Mouse (Mus musculus): ENCODE results near the gene Slk. TPM values are rescaled to one million over a fixed set of nuclear protein-coding genes. Genes with fewer than 3 reads are reported as not detected.
"Not testable (repeated sequence)": the region's sequence is repeated elsewhere in the genome, so short reads cannot be mapped to it uniquely, and the experiment has no call there.

Gene Slk
- total RNA-seq, 1 experiment from 2014 or later: 327 TPM

DNA sequence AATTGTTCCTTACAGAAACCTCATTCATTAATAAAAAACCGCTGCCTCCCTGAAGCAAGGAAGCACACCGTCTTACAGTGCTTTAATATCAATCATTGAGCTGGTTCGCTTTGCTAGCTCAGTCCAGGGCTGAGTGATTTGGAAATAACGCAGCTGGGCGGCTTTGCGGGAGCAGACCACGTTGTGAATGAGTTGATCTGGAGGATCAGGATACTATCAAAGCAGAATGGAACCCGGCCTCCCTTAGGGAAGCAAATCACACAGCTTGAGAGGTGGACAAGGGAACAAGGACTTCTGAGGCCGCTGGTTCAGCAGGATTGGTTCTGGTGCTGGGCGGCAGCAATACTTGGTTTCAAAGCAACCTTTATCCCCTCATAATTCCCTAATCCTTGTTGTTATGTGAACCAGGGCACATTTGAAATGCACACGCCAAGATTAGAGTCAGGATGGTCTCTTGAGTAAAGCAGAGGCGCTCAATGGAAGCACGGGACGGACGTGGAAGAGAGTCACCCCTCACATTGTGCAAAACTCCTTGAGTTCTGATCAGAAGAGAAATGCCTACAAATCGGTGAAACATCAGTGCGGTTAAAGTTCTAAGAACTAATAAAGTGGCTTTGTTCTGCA is 14.3 kb upstream of the Slk start:
- ATAC-seq (replicated peaks; ENCODE audit: insufficient number of reproducible peaks, low FRiP score, low TSS enrichment, poor library complexity, severe bottlenecking): no peak

DNA sequence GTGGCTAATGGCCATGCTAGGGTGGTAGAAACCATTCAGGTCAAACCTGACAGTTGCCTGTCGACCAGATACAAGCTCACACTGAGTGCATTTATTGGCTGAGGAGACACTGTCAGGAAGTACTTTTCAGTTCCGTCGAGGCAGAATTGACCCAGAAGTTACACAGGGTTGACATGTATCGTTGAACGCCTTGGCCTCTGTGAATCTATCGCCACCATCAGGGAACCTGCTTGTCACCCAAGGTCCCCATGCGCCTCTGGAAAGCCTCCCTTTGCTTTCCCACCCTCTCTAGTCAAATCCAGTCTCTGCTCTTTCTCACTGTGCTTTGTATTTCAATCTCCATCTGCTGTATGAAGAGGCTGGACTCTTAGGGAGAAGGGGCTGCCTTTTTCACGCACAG is 13.5 kb upstream of the Slk start:
- no peak for ATAC-seq (replicated peaks; ENCODE audit: insufficient number of reproducible peaks, low FRiP score, low TSS enrichment, poor library complexity, severe bottlenecking)

DNA sequence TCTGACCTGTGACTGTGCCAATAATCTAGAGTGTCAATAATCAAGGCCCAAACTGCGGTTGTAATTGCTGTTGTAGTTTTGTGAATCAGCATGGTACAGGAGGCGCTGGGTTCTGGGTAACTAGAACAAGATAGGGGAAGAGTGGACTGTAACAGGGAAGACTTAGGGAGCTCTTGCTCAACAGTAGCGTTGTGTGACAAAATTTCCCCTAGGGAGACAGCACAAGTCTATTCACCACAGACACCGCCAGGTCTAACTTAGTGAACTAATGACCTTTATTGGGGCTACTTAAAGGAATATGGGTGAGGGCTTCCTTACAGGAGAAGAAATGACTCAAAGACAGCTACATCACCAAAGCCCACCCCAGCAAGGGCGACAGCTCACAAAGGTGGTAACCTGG is 9.4 kb upstream of the Slk start:
- peak; percentile 91 for ATAC-seq (replicated peaks; ENCODE audit: insufficient number of reproducible peaks, low FRiP score, low TSS enrichment, poor library complexity, severe bottlenecking)

DNA sequence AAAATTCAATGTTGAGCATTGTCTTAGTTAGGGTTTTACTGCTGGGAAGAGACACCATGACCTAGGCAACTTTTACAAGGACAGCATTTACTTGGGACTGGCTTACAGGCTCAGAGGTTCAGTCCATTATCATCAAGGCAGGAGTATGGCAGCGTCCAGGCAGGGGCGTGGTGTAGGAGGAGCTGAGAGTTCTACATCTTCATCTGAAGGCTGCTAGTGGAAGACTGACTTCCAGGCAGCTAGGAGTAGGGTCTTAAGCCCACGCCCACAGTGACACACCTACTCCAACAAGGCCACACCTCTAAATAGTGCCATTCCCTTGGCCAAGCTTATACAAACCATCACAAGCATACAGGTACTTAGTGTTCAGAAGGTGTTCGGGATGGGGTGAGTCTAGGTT is 7.5 kb upstream of the Slk start:
- not testable (repeated sequence) for ATAC-seq (replicated peaks; ENCODE audit: insufficient number of reproducible peaks, low FRiP score, low TSS enrichment, poor library complexity, severe bottlenecking)

- no peak for ATAC-seq (replicated peaks; ENCODE audit: insufficient number of reproducible peaks, low FRiP score, low TSS enrichment, poor library complexity, severe bottlenecking)
Observed at GRCm38 (mm10) chr19:47573718-47574117, 5.8 kb upstream of the Slk start.

DNA sequence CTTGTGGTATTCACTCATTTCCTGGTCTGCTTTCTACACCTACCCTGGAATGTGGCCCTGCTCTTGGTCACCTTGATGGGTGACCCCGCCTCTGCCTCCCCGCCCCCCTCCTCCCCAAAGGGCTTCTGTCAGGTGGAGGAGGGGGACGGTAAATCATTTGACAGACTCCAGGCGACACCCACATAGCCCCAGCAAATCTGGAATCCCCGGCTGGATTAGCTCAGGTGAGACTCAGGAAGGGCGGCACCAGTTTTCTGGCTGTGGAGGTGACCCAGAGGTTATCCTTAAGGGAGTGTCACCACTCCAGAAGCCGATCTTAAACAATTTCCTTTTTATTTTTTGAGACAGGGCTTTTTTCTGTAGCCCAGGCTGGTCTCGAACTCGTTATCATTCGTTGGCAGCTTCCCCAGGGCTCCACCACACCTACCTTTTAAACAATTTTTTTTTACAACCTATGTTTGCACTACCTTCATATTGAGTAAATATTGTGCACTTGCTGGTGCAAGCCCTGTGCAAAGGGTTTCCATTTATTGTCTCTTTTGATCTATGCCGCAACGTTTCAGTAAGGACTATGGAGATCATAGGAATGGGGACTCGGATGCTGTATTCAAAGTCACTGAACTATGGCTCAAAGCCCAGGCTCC is 775 bp upstream of the Slk start:
- ATAC-seq (replicated peaks; ENCODE audit: insufficient number of reproducible peaks, low FRiP score, low TSS enrichment, poor library complexity, severe bottlenecking): no peak

DNA sequence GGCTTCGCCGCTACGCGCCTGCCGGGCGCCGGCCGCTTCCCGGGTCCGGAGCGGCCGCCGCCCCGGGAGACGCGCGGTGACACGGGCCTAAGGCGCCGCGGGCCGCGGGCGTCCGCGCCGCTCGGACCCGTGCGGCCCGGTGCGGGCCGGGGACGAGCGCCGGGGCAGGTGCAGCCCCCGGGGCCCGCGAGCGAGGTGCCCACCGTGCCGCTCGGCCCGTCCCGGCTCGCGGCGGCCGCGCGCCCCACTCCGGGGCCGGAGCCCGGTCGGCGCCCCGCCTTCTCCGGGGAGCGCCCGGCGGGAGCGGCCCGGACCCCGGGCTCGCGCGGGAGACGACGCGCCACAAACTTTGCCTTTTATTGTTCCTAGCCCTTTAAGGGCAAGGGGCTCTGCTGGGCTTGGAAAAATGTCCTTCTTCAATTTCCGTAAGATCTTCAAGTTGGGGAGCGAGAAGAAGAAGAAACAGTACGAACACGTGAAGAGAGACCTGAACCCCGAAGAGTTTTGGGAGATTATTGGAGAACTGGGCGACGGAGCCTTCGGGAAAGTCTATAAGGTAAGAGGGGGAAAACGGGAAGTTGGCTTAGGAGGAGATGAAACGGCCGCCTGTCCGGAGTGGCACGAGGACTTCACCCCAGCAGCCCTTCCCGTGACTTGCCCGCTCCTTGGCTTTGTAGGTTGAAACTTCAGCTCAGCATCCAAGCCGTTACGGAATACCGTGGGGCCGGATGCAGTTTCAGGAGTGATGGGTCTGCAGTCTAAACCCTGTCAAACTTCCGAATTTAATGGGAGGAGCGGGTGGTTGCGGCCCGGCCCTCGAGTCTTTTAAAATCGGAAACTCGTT is 532 bp downstream of the Slk start:
- ATAC-seq (replicated peaks; ENCODE audit: insufficient number of reproducible peaks, low FRiP score, low TSS enrichment, poor library complexity, severe bottlenecking): peak; percentile 30

- ATAC-seq (replicated peaks; ENCODE audit: insufficient number of reproducible peaks, low FRiP score, low TSS enrichment, poor library complexity, severe bottlenecking): no peak
Observed at GRCm38 (mm10) chr19:47585772-47586171, 6.3 kb downstream of the Slk start.

DNA sequence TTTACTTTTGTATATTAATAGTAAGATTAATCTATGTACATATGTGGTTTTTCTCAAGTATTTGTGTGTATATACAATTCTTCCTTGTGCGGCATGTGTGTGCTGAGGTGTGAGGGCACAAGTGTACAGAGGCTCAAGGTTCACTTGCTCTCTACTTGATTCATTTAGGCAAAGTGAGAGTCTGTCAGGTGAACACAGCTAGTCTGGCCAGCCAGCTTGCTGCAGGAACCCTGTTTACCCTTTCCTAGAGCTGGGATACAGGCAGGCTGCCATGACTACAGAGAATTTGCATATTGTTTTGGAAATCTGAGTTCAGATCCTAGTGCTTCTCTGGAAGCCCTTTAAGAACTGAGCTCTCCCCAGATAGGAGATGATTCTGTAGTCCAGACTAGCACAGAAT is 7.5 kb downstream of the Slk start:
- no peak for ATAC-seq (replicated peaks; ENCODE audit: insufficient number of reproducible peaks, low FRiP score, low TSS enrichment, poor library complexity, severe bottlenecking)

DNA sequence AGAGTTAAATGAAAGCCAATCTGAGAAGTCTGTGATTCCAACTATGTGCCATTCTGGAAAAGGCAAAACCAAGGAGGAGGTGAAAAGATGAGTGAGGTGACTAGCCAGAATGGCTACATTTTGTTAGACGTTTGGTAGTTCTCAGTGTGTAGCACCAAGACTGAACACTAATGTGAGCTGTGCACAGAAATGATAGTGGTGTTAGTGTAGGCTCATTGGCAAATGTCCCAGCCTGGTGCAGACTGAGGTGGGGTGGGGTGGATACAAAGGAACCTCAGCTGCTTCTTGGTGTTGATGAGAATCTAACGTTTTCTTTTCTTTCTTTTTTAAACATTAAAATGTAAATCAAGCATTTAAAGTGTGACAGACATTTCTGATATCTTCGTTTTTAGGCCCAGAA is 29.0 kb downstream of the Slk start:
- no peak for ATAC-seq (replicated peaks; ENCODE audit: insufficient number of reproducible peaks, low FRiP score, low TSS enrichment, poor library complexity, severe bottlenecking)

DNA sequence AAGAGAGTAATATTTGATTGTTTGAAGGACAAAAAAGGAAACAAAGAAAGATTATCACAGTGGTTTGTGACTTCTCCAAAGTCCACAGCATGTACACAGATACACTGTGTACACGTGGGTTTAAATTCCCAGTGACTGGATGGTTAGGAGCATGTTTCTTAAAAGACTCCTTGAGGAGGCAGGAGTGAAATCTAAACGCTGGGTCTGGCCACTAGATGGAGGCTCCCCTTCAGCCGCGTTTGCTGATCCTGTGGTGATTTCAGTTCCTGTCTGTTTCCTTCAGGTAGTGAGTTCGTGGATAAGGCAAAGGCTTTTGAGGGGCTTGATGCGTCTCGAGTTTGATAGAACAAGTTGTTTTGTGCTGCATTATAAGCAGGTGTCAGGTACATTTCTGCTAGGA is 34.0 kb downstream of the Slk start:
- ATAC-seq (replicated peaks; ENCODE audit: insufficient number of reproducible peaks, low FRiP score, low TSS enrichment, poor library complexity, severe bottlenecking): no peak

DNA sequence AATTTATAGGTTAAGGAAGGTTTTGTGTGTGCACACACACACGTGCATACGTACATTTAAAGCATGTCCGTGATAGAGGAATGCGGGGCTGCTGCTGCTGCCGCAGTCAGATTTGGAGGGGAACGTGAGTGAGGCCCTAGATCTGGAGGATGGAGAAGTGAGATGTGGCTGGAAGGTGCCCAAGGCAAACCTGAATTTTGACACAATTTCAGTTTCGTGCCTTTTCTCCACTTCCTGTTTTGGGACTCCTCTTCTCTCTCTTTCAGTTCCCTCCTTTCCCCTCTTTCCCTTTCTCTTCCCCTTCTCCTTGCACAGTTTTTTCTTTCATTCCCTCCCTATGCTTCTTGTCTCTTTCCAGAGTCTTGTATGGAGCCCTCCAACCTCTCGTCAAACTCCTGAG is 42.0 kb downstream of the Slk start:
- peak; percentile 79 for ATAC-seq (replicated peaks; ENCODE audit: insufficient number of reproducible peaks, low FRiP score, low TSS enrichment, poor library complexity, severe bottlenecking)

DNA sequence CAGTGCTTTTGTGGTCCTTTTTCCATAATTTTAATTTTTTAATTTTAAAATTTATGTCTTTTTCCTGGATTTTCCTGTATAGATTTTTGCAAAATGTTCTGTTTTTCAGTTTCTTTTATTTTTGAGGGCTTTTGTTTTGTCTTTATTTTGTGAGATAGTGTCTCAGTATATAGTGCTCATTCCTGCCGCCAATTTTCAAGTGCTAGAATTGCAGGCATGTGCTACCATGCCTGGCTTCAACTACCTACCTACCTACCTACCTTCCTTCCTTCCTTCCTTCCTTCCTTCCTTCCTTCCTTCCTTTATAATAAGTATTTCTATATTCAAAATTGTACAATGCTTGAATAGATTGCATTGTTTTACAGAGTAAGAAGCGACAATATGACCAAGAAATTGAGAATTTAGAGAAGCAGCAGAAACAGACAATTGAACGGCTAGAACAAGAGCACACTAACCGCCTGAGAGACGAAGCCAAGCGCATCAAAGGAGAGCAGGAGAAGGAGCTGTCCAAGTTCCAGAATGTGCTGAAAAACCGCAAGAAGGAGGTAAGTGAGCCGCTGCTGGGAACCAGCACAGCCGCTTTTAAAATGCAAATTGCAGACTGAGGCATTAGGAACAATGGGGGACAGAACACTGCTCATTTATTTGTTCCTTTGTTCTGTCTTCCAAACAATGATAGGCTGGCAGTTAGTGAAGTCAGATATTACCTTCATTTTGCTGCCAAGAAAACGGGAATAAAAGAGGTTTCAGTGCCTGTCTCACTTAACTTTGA is 45.6 kb downstream of the Slk start:
- ATAC-seq (replicated peaks; ENCODE audit: insufficient number of reproducible peaks, low FRiP score, low TSS enrichment, poor library complexity, severe bottlenecking): no peak

- no peak for ATAC-seq (replicated peaks; ENCODE audit: insufficient number of reproducible peaks, low FRiP score, low TSS enrichment, poor library complexity, severe bottlenecking)
Observed at GRCm38 (mm10) chr19:47627450-47627849, 48.0 kb downstream of the Slk start.

GRCm38 (mm10) chr19:47629068-47629467 is 49.6 kb downstream of the Slk start:
- no peak for ATAC-seq (replicated peaks; ENCODE audit: insufficient number of reproducible peaks, low FRiP score, low TSS enrichment, poor library complexity, severe bottlenecking)

GRCm38 (mm10) chr19:47630381-47630780 is 50.9 kb downstream of the Slk start:
- ATAC-seq (replicated peaks; ENCODE audit: insufficient number of reproducible peaks, low FRiP score, low TSS enrichment, poor library complexity, severe bottlenecking): no peak

DNA sequence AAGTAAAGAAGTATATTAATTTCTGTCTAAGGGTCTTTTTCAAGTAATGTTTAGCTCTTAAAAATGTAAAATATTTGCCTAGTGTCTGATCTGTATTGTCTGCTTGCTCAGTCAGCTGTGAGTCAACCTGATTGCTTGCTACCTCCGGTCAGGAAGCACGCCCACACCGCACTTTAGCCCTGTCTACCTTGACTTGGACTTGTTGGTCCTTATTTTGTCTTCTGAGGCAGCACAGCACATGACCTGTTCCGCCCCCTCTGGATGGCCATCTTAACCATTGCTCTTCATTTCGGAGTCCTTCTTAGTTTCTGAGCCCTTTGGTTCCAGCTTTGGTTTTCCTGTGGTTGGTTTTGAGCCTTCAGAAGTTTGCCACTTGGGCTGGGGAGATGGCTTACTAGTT is 52.3 kb downstream of the Slk start:
- ATAC-seq (replicated peaks; ENCODE audit: insufficient number of reproducible peaks, low FRiP score, low TSS enrichment, poor library complexity, severe bottlenecking): no peak

- ATAC-seq (replicated peaks; ENCODE audit: insufficient number of reproducible peaks, low FRiP score, low TSS enrichment, poor library complexity, severe bottlenecking): no peak
Observed at GRCm38 (mm10) chr19:47635380-47635779, 55.9 kb downstream of the Slk start.

DNA sequence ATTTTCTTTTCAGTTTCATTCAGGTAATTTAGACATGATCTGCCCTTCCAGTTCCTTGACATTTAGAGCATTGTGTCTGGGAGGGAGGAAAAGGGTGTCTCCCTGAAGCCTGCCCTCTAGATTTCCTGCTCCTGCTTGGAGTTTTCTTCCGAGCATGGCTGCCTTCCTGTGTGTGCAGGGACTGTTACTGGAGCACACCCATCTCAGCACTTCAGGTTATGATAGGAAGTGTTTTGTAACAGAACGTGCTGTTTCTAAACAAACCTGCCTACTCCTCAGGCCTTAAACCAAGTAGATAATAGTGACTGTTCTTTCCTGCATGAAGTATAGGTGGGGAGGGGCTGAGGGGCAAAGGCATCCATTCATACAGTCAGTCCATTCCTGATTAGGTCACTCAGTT is 64.4 kb downstream of the Slk start:
- no peak for ATAC-seq (replicated peaks; ENCODE audit: insufficient number of reproducible peaks, low FRiP score, low TSS enrichment, poor library complexity, severe bottlenecking)
